Mouse (Mus musculus) embryo, embryonic 9.5 days (tissue): ENCODE results near the gene Gm38392.

Source experiments
- DNase-seq: peaks from one replicate; pipeline ENCODE4 v3.0.0-alpha.2; 2017; ENCODE audit errors: extremely low spot score

Gm38392 gene

GRCm38 (mm10) chr3:88200161-88200971 lies 86.6 kb downstream of the Gm38392 start:
- DNase-seq = peak; percentile 66

- no peak for DNase-seq
Observed at GRCm38 (mm10) chr3:88199541-88200110, 87.4 kb downstream of the Gm38392 start.

- no peak for DNase-seq
Observed at GRCm38 (mm10) chr3:88198505-88199020, 88.4 kb downstream of the Gm38392 start.

- DNase-seq = peak; percentile 72
Observed at GRCm38 (mm10) chr3:88197741-88198504, 89.1 kb downstream of the Gm38392 start.
